Mouse (Mus musculus) liver, embryonic 14.5 days (tissue): ENCODE data around the gene BC048562.

Source experiments
- CTCF ChIP-seq: IDR thresholded peaks from 2 replicates; pipeline ENCODE4 v1.5.1; 2016; ENCODE audit warnings: antibody characterized with exemption, low read depth, control low read depth
- EP300 ChIP-seq: IDR thresholded peaks from 2 replicates; pipeline ENCODE4 v1.6.1; 2016; ENCODE audit warnings: antibody characterized with exemption, low read depth

DNA sequence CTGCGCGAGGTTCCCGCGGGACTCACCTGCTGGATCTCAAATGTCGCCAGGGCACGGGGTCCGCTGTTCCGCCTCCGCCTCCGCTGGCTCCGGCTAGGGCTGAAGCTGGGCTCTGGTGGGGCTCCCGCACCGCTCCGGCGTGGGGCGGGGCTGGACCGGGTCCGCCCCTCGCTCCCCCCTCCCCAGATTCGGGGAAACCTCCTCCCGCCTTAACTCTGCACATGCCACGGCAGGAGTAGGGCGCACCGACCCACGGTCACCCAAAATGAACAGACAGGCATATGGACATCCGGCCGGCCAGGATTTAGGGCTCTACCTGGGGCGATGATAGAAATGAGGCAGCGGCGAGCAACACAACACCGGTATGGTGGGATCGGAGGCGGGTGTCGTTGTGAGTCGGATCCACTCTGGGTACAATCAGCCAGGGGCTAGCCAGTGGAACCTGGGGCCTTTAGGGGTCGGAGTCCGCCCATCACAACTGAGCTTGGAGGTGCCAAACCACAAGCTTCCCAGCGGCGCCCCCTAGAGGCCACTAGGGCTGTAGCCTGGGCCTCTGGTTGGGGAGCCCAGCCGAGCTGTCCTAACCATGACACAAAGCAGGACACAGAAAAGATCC lies 16.1 kb downstream of the BC048562 start:
- TF ChIP-seq CTCF (peak; percentile 98), EP300 (no peak)
